Mouse (Mus musculus): ENCODE data around the gene Htra2.

GRCm38 (mm10) chr6:83054871-83055431 lies at the start of gene Htra2:
- TF ChIP-seq POLR2A (IDR thresholded peaks at IDR 0.05; ENCODE audit: low read depth, low read length) (no peak), CTCF (IDR thresholded peaks at IDR 0.05; ENCODE audit: borderline replicate concordance, insufficient read depth, low read length) (peak; percentile 53; the same call in 1 of the 2 replicates)

Data from embryonic fibroblast, embryonic 13.5 days (primary cell).